Mouse (Mus musculus) hindbrain, embryonic 12.5 days (tissue): ENCODE measurements around the gene Rln3. TPM values are rescaled to one million over a fixed set of nuclear protein-coding genes. Genes with fewer than 3 reads are reported as not detected.
A peak's percentile ranks its signal among the peaks of the same experiment; 100 is the strongest.

Experiments
- ATAC-seq: fragments of 200-750 bp; cut with Nextera tagmentation; 2 replicates; pipeline ENCODE4 v1.8.0; 2017; ENCODE audit warnings: moderate TSS enrichment; ENCODE audit not compliant: low FRiP score
- H3K27ac ChIP-seq: fragments of 300-500 bp; sonication (generic); 2 replicates; pipeline ENCODE4 v1.5.1; 2016; ENCODE audit warnings: mild to moderate bottlenecking
- H3K27me3 ChIP-seq: fragments of 300-500 bp; sonication (generic); 2 replicates; pipeline ENCODE4 v1.6.1; 2016; ENCODE audit warnings: mild to moderate bottlenecking
- H3K36me3 ChIP-seq: fragments of 300-500 bp; sonication (generic); 2 replicates; pipeline ENCODE4 v1.6.1; 2016; ENCODE audit warnings: mild to moderate bottlenecking
- H3K4me1 ChIP-seq: fragments of 300-500 bp; sonication (generic); 2 replicates; pipeline ENCODE4 v1.6.1; 2016
- H3K4me2 ChIP-seq: fragments of 300-500 bp; sonication (generic); replicated peaks from 2 replicates; pipeline ENCODE4 v1.6.1; 2016; ENCODE audit warnings: mild to moderate bottlenecking
- H3K4me3 ChIP-seq: fragments of 300-500 bp; sonication (generic); 2 replicates; pipeline ENCODE4 v1.5.1; 2016; ENCODE audit warnings: mild to moderate bottlenecking
- H3K9ac ChIP-seq: fragments of 300-500 bp; sonication (generic); 2 replicates; pipeline ENCODE4 v1.6.1; 2016; ENCODE audit warnings: mild to moderate bottlenecking, moderate library complexity
- H3K9me3 ChIP-seq: fragments of 300-500 bp; sonication (generic); replicated peaks from 2 replicates; pipeline ENCODE4 v1.6.1; 2016; ENCODE audit warnings: mild to moderate bottlenecking
- WGBS: fragments of 180-500 bp; shearing (Covaris S2); methylation state at CpG from one replicate; pipeline ENCODE4 v1.1.7; 2016; 5-methylcytosine and 5-hydroxymethylcytosine counted together
- polyA plus RNA-seq: library from polyadenylated mRNA; unstranded; fragments of >200 nt; fragmentation: Nextera tagmentation; extraction: Ambion mirVana; gene quantifications from 2 replicates; pipeline ENCODE4 v1.2.1, GENCODE M21; 2016

Gene Rln3
- polyA plus RNA-seq, result not detected in 2 replicates

DNA sequence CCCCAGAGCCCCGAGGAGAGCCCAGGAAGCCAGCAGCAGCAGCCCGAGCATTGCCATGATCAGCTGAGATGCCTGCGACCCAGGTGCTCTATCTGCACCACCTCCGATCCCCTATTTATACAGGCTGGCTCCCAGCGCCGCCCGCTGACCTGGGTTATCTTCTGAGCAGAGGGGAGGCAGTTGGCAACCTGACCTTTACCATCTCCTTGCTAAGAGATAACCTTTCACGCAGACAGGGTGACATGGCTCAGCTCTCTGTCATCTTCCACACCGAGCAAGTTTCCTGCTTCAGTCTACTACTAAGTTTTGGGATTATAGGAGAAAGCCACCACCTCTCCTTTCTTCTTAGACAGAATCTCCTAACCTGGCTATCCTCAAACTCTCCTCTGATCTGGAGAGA, at the start of gene Rln3:
Gene Rln3, minus strand, starts transcription at position 101 of the 400 bp plus-strand sequence.
- Histone ChIP-seq H3K27ac (no peak within 1 kb of the TSS), H3K4me1 (peaks cover 17% of the 10 kb centered on the region), H3K9me3 (no peaks in the 10 kb centered on the region), H3K4me2 (peak within 1 kb of the TSS; percentile 29; the same call in 1 of the 2 replicates), H3K27me3 (peaks cover 64% of the 10 kb centered on the region), H3K4me3 (no peak within 1 kb of the TSS), H3K9ac (no peak within 1 kb of the TSS), H3K36me3 (no peaks in the 10 kb centered on the region)
- 14% methylated on average over 9 of the region's 9 CpGs for WGBS
- ATAC-seq, result no peak

DNA sequence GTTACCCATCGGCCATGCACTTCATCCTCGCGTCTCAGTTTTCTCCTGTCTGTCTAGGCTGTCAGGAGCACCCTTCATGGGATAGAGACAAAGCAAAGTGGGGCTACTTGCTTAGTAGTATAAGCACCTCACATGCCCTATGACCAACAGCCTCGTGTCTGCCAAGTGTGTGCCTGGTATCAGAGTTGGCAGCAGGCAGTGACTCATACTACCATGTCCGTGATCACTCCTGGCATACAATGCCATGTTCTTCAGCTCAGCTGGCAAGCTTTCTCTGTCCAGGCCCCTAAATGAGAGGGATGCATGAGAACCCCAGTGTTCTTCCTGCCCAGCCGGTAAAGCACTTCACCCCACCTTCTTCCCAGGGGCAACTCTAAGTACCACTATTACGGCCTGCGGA, 45.8 kb upstream of the Rln3 start:
- 89% methylated on average over 8 of the region's 8 CpGs for WGBS
- peaks cover 74% of the 10 kb centered on the region for H3K36me3 ChIP-seq

DNA sequence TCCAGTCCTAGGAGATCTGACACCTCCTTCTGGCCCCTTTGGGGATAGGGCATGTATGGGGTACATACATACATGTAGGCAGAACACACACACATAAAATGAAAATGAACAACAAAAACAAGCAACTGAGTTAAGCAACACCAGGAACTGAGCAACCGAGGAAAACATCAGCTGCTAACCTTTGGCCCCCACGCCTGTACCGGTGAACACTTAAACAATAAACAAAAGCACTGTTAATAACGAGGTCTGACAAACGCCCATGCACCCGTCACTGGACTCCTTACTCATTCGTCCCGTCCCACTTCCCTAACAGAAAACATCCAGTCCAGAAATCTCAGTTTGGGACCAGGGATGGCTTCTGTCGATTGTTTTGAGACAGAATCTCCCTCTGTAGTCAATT, 44.5 kb upstream of the Rln3 start:
- 79% methylated on average over 9 of the region's 9 CpGs for WGBS
- Histone ChIP-seq H3K27me3 (no peaks in the 10 kb centered on the region), H3K27ac (no peak overlapping the region), H3K4me3 (no peak overlapping the region), H3K9me3 (no peaks in the 10 kb centered on the region), H3K9ac (no peak overlapping the region), H3K4me2 (no peak overlapping the region), H3K36me3 (peaks cover 65% of the 10 kb centered on the region), H3K4me1 (peaks cover 5% of the 10 kb centered on the region)
- no peak for ATAC-seq

More for the DNA sequence above, 45.8 kb upstream of the Rln3 start:
- Histone ChIP-seq H3K4me2 (no peak overlapping the region), H3K9ac (no peak overlapping the region), H3K27me3 (no peaks in the 10 kb centered on the region), H3K4me1 (no peaks in the 10 kb centered on the region), H3K4me3 (no peak overlapping the region), H3K27ac (no peak overlapping the region), H3K9me3 (no peaks in the 10 kb centered on the region)
- no peak for ATAC-seq

DNA sequence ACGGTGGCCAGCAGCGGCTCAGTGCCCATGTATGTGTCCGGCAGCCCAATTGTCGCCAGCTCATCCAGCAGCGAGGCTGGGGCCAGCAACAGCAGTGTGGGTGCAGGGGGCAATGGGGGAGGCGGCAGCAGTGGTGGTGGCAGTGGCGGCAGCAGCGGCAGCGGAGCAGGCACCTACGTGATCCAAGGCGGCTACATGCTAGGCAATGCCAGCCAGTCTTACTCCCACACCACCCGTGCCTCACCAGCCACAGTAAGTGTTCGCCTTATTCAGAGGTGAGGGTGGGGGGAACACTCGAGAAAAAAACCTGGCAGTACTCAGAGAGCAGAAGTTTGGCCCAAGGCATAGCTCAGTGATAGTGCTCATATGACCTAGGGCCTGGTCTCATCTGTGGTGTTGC, 43.0 kb upstream of the Rln3 start:
- no peaks in the 10 kb centered on the region for H3K9me3 ChIP-seq
- 97% methylated on average over 14 of the region's 14 CpGs for WGBS
- H3K27me3 ChIP-seq, result no peaks in the 10 kb centered on the region; the same call in 1 of the 2 replicates
- peaks cover 61% of the 10 kb centered on the region for H3K36me3 ChIP-seq
- peaks cover 8% of the 10 kb centered on the region for H3K4me1 ChIP-seq
- H3K9ac ChIP-seq, result no peak overlapping the region
- no peak for ATAC-seq
- no peak overlapping the region for H3K4me3 ChIP-seq
- no peak overlapping the region for H3K4me2 ChIP-seq
- no peak overlapping the region for H3K27ac ChIP-seq

DNA sequence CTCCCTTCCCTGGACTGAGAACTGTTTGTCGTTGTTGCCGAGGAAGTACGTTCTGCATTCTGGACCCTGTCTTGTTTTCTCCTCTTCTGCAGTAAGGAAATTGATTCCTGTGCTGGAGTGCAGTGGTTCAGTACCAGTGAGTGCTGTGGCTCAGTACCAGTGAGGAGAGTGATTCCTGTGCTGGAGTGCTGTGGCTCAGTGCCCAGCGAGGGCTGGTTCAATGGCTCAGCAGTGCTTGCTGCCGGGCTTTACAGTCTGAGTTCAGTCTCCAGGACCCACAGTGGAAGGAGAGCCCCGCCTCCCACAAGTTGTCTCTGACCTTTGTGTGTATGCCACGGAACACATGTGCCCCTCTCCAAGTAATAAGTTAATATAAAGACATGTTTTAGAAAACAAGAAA, 42.4 kb upstream of the Rln3 start:
- no peak overlapping the region for H3K4me3 ChIP-seq
- no peaks in the 10 kb centered on the region; the same call in 1 of the 2 replicates for H3K27me3 ChIP-seq
- no peaks in the 10 kb centered on the region for H3K9me3 ChIP-seq
- H3K36me3 ChIP-seq, result peaks cover 61% of the 10 kb centered on the region
- H3K9ac ChIP-seq, result no peak overlapping the region
- no peak overlapping the region for H3K27ac ChIP-seq
- no peak overlapping the region for H3K4me2 ChIP-seq
- ATAC-seq, result no peak
- peaks cover 8% of the 10 kb centered on the region for H3K4me1 ChIP-seq
- WGBS, result 92% methylated on average over 7 of the region's 7 CpGs

DNA sequence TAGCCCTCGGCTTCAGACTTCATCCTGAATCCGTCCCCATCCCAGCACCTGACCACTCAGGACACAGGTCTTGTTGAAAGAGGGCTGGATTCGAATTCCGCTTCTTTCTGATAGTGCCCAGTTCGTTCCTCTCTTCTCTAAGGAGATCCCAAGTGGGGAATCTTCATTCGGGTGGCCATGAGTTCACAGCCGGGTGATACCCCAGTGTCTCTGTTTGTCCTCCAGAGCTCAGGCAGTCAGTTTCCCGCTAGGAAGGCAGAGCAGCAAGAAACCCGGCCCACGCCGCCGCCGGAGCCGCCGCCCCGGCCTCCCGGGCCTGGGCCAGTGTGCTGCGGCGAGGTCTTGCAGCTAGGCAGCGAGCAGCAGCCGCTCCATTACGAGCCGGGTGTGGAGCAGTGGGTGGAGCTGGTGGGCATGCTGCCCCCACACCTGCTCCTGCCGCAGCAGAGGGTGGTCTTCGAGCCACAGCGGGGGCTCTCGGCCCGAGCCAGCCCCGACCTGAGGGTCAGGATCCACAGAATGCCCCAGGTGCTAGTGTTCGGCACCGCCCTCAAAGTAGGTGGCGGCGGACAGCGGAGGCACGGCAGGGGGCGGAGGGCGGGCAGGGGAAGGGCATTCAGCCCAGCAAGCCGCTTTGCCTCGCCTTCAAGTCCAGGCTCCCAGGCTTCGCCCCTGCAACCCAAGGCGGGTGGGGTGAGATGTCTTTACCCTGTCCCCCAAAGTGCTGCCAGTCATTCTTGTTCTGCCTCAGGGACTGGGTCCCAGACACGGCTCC, 39.7 kb upstream of the Rln3 start:
- no peak; the same call in 1 of the 2 replicates for ATAC-seq
- peak overlapping the region; percentile 26 for H3K4me2 ChIP-seq

DNA sequence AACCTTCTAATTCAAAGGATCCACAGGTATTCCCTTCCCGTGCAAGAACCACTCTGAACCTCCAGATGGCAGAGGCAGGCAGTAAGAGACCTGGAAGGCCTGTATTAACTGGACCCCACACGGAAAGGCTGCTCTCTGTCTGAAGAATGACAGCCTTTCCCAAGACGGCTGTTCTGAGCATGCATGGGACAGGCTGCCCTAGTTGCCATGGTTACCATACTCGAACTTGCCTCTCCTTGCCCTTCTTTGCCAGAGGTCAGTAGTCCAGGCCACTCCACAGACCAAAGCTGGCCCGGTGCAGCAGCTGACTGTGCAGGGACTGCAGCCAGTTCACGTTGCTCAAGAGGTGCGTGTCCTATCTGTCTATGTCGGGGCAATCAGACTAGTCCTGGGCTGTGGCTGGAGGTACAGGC, 39.0 kb upstream of the Rln3 start:
- Histone ChIP-seq H3K27ac (no peak overlapping the region), H3K36me3 (peaks cover 67% of the 10 kb centered on the region), H3K9ac (no peak overlapping the region; the same call in 1 of the 2 replicates), H3K4me2 (no peak overlapping the region), H3K4me1 (peaks cover 8% of the 10 kb centered on the region), H3K4me3 (no peak overlapping the region), H3K27me3 (no peaks in the 10 kb centered on the region; the same call in 1 of the 2 replicates), H3K9me3 (no peaks in the 10 kb centered on the region)
- 26% methylated on average over 8 of the region's 8 CpGs for WGBS
- ATAC-seq, result 0 out of 2 replicates have a peak, but pooled peaks have one; percentile 35

More for the DNA sequence above, 39.7 kb upstream of the Rln3 start:
- no peaks in the 10 kb centered on the region; the same call in 1 of the 2 replicates for H3K27me3 ChIP-seq
- H3K27ac ChIP-seq, result no peak overlapping the region
- peaks cover 8% of the 10 kb centered on the region for H3K4me1 ChIP-seq
- peaks cover 65% of the 10 kb centered on the region for H3K36me3 ChIP-seq
- H3K9ac ChIP-seq, result peak overlapping the region; percentile 45; the same call in 1 of the 2 replicates
- 30% methylated on average over 42 of the region's 42 CpGs for WGBS
- H3K4me3 ChIP-seq, result no peak overlapping the region
- no peaks in the 10 kb centered on the region for H3K9me3 ChIP-seq

DNA sequence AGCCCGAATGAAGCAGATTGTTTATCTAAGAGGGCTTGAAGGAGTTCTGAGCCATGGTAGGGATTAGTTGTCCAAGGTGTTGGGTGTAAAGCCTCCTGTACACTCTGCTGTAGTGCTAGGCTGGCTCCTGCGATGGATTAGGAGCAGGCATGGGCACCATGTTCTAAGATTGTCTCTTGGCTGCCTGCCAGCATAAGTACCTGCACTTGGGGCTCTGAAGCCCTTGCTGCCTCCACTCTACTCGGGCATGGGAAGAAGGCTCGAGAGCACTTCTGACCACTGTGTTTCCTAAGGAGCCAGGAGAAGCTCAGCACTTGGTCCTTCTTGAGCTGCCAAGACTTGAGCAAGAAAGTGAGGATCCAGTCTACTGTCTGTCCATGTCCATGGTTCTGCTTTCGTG, 34.4 kb upstream of the Rln3 start:
- H3K4me3 ChIP-seq, result no peak overlapping the region

DNA sequence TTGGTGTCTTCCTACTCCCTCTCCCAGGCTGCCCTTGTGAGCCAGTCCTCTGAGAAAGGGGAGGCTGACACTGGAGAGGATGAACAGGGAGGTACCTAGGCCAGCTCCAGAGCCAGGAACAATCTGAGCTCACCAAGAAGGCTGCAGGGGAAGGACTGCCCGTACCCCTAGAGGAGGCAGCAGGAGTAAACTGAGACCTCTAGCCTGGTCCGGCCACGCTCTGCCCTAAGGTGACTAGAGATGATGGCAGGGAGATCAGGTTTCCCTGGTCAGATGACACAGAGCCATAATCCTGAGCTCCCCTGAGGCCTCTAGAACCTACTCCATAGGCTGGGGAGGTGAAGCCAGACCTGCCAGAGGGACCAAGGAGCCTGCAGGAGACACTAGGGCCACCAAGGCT, 32.0 kb upstream of the Rln3 start:
- H3K4me3 ChIP-seq, result no peak overlapping the region
- peaks cover 49% of the 10 kb centered on the region for H3K36me3 ChIP-seq
- no peak overlapping the region for H3K9ac ChIP-seq
- no peaks in the 10 kb centered on the region for H3K27me3 ChIP-seq
- ATAC-seq, result no peak
- H3K4me1 ChIP-seq, result peaks cover 19% of the 10 kb centered on the region
- no peaks in the 10 kb centered on the region for H3K9me3 ChIP-seq
- no peak overlapping the region for H3K27ac ChIP-seq
- 95% methylated on average over 3 of the region's 3 CpGs for WGBS
- H3K4me2 ChIP-seq, result no peak overlapping the region

More for the DNA sequence above, 34.4 kb upstream of the Rln3 start:
- ATAC-seq, result no peak
- Histone ChIP-seq H3K36me3 (peaks cover 69% of the 10 kb centered on the region), H3K4me2 (no peak overlapping the region), H3K27ac (no peak overlapping the region), H3K4me1 (peaks cover 3% of the 10 kb centered on the region; the same call in 1 of the 2 replicates), H3K9me3 (no peaks in the 10 kb centered on the region), H3K9ac (no peak overlapping the region), H3K27me3 (no peaks in the 10 kb centered on the region; the same call in 1 of the 2 replicates)
- WGBS, result 87% methylated on average over 5 of the region's 5 CpGs

DNA sequence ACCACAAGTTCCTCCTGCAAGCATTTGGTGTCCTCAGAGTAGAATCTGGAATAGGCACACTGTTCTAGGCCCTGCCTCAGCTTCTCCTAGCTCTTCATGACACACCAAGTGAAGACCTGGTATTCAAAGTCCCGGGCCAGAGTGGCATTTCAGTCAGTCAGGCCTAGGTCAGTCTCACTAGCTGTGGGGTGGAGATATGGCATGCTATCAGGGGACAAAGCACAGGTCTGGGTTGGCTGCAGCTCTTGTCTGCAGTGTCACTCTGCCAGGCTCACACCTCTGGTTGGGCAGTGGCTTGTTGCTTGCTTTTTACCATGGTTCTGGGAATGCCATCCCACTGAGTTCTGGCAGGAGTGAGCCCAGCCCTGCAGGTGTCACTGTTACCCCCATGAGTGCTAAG, 31.6 kb upstream of the Rln3 start:
- Histone ChIP-seq H3K4me3 (no peak overlapping the region), H3K4me2 (no peak overlapping the region), H3K27ac (no peak overlapping the region), H3K36me3 (peaks cover 47% of the 10 kb centered on the region), H3K27me3 (no peaks in the 10 kb centered on the region), H3K4me1 (peaks cover 23% of the 10 kb centered on the region), H3K9ac (no peak overlapping the region), H3K9me3 (no peaks in the 10 kb centered on the region)
- no peak for ATAC-seq
- WGBS, result 100% methylated on average over 1 of the region's 1 CpGs

DNA sequence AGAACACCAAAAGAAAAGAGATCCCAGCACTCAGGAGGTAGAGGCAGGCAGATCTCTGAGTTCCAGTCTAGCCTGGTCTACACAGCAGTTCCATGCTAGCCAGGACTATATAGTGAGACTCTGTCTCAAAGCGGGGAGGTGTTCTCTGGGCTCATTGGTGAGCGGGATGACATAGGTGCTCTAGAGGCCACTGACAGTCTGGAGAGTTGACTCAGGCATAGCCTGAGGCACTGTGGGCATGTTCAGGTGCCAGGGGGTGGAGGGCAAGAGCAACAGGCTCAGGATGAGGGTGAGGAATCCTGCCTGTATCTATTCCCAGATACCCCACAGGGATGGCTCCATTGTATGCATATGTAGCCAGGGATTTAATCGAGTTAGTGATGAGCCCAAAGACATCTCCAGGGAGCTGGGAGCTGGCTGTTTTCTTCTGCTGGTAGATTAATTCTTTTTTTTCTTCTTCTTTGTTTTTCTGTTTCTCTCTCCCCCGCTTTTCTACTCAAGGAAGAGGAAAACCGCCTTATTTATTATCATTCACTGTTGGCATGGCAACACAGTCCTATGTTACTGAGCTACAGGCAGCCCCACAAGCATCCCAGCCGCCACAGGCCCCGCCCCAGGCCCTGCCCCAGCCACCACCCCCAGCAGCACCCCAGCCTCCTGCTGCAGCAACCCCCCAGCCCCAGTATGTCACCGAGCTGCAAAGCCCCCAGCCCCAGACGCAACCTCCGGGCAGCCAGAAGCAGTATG, 28.6 kb upstream of the Rln3 start:
- Histone ChIP-seq H3K27ac (peak overlapping the region; percentile 41), H3K4me1 (peaks cover 42% of the 10 kb centered on the region), H3K36me3 (peaks cover 17% of the 10 kb centered on the region), H3K4me2 (0 out of 2 replicates have a peak overlapping the region, but pooled peaks have one; percentile 13), H3K4me3 (no peak overlapping the region), H3K9ac (peak overlapping the region; percentile 32; the same call in 1 of the 2 replicates), H3K27me3 (no peaks in the 10 kb centered on the region), H3K9me3 (no peaks in the 10 kb centered on the region)
- 56% methylated on average over 10 of the region's 10 CpGs for WGBS
- ATAC-seq, result peak; percentile 30; the same call in 1 of the 2 replicates

DNA sequence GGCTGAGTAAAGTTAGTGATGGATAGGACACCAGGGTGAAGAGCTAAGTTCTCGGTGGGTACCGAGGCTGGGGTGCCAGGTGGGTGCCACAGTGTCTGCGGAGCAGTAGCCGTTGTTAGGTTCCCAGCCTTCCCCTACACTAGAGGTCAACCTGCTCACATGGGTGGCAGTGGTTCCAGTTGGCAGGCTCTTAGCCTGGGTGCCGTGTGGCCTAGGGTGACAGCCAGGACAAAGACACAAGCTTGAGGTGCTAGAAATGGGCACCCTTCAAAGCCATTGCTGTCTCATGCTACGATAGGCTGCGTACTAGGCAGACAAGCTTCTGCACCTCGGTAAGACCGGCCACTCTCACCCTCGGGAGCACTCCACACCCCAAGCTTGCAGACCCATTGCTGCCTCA, 27.5 kb upstream of the Rln3 start:
- H3K36me3 ChIP-seq, result peaks cover 17% of the 10 kb centered on the region
- no peak overlapping the region for H3K9ac ChIP-seq
- H3K4me2 ChIP-seq, result no peak overlapping the region
- no peak overlapping the region for H3K27ac ChIP-seq
- H3K4me3 ChIP-seq, result no peak overlapping the region
- H3K27me3 ChIP-seq, result no peaks in the 10 kb centered on the region
- no peak for ATAC-seq
- 90% methylated on average over 10 of the region's 10 CpGs for WGBS
- peaks cover 52% of the 10 kb centered on the region for H3K4me1 ChIP-seq
- no peaks in the 10 kb centered on the region for H3K9me3 ChIP-seq
